Mouse (Mus musculus) liver, embryonic 16.5 days (tissue): ENCODE measurements around the gene Pdzd7. TPM values are rescaled to one million over a fixed set of nuclear protein-coding genes. Genes with fewer than 3 reads are reported as not detected.
A peak's percentile ranks its signal among the peaks of the same experiment; 100 is the strongest.

ENCODE experiments used
- ATAC-seq: fragments of 200-750 bp; cut with Nextera tagmentation; 2 replicates; pipeline ENCODE4 v1.8.0; 2017; ENCODE audit warnings: low read depth, mild to moderate bottlenecking, moderate number of reproducible peaks, moderate library complexity
- H3K27ac ChIP-seq: fragments of 300-500 bp; sonication (generic); 2 replicates; pipeline ENCODE4 v1.5.1; 2014; ENCODE audit warnings: mild to moderate bottlenecking, low read length
- H3K27me3 ChIP-seq: fragments of 300-500 bp; sonication (generic); 2 replicates; pipeline ENCODE4 v1.6.1; 2014; ENCODE audit warnings: low read depth, low read length, mixed read lengths; ENCODE audit not compliant: control insufficient read depth, insufficient read depth
- H3K36me3 ChIP-seq: fragments of 300-500 bp; sonication (generic); 2 replicates; pipeline ENCODE4 v1.6.1; 2014; ENCODE audit warnings: mild to moderate bottlenecking; ENCODE audit not compliant: control insufficient read depth, insufficient read depth
- H3K4me1 ChIP-seq: fragments of 300-500 bp; sonication (generic); 2 replicates; pipeline ENCODE4 v1.6.1; 2014; ENCODE audit warnings: low read depth, low read length, mixed read lengths; ENCODE audit not compliant: control insufficient read depth
- H3K4me2 ChIP-seq: fragments of 300-500 bp; sonication (generic); 2 replicates; pipeline ENCODE4 v1.6.1; 2014; ENCODE audit warnings: low read depth, low read length, mixed read lengths
- H3K4me3 ChIP-seq: fragments of 300-500 bp; sonication (generic); 2 replicates; pipeline ENCODE4 v1.5.1; 2014; ENCODE audit warnings: low read depth, mild to moderate bottlenecking, low read length
- H3K9ac ChIP-seq: fragments of 300-500 bp; sonication (generic); 2 replicates; pipeline ENCODE4 v1.6.1; 2014; ENCODE audit warnings: low read depth, low read length
- H3K9me3 ChIP-seq: fragments of 300-500 bp; sonication (generic); replicated peaks from 2 replicates; pipeline ENCODE4 v1.6.1; 2016; ENCODE audit warnings: low read length; ENCODE audit not compliant: control insufficient read depth
- WGBS: fragments of 180-500 bp; shearing (Covaris S2); extraction: QIAGEN DNeasy Blood & Tissue Kit; methylation state at CpG from one replicate; pipeline ENCODE4 v1.1.7; 2014; ENCODE audit not compliant: insufficient replicate concordance; 5-methylcytosine and 5-hydroxymethylcytosine counted together
- polyA plus RNA-seq: library from polyadenylated mRNA; unstranded; fragments of >200 nt; fragmentation: Nextera tagmentation; extraction: Ambion mirVana; gene quantifications from 2 replicates; pipeline ENCODE4 v1.2.1, GENCODE M21; 2015

Pdzd7 gene
- polyA plus RNA-seq, 1 experiment from 2014 or later, result not detected

GRCm38 (mm10) chr19:45076586-45077510 is 31.3 kb upstream of the Pdzd7 start:
- ATAC-seq, result peak; percentile 28
- H3K9ac ChIP-seq, result peak overlapping the region; percentile 33
- H3K27me3 ChIP-seq, result peaks cover 63% of the 10 kb centered on the region
- peak overlapping the region; percentile 74 for H3K4me3 ChIP-seq
- WGBS, result 1% methylated on average over 62 of the region's 62 CpGs
- H3K27ac ChIP-seq, result no peak overlapping the region
- peaks cover 39% of the 10 kb centered on the region for H3K4me1 ChIP-seq
- H3K4me2 ChIP-seq, result peak overlapping the region; percentile 97
- no peaks in the 10 kb centered on the region for H3K36me3 ChIP-seq
- H3K9me3 ChIP-seq, result no peaks in the 10 kb centered on the region

- 10% methylated on average over 17 of the region's 17 CpGs for WGBS
Observed at GRCm38 (mm10) chr19:45076036-45076575, 30.6 kb upstream of the Pdzd7 start.

GRCm38 (mm10) chr19:45075323-45076035 is 30.0 kb upstream of the Pdzd7 start:
- peak; percentile 45 for ATAC-seq
- H3K9me3 ChIP-seq, result no peaks in the 10 kb centered on the region
- peaks cover 51% of the 10 kb centered on the region for H3K27me3 ChIP-seq
- H3K4me3 ChIP-seq, result peak overlapping the region; percentile 74
- peak overlapping the region; percentile 97 for H3K4me2 ChIP-seq
- H3K36me3 ChIP-seq, result no peaks in the 10 kb centered on the region
- H3K9ac ChIP-seq, result peak overlapping the region; percentile 85
- H3K4me1 ChIP-seq, result peaks cover 42% of the 10 kb centered on the region
- peak overlapping the region; percentile 89 for H3K27ac ChIP-seq
- WGBS, result 2% methylated on average over 32 of the region's 32 CpGs

More at GRCm38 (mm10) chr19:45076036-45076575, 30.6 kb upstream of the Pdzd7 start:
- Histone ChIP-seq H3K9me3 (no peaks in the 10 kb centered on the region), H3K27ac (no peak overlapping the region), H3K4me3 (peak overlapping the region; percentile 74), H3K9ac (peak overlapping the region; percentile 85), H3K4me1 (peaks cover 39% of the 10 kb centered on the region), H3K27me3 (peaks cover 58% of the 10 kb centered on the region), H3K4me2 (peak overlapping the region; percentile 97), H3K36me3 (no peaks in the 10 kb centered on the region)
- no peak for ATAC-seq

GRCm38 (mm10) chr19:45074580-45075322 is 29.2 kb upstream of the Pdzd7 start, which contains the start of gene Kazald1:
Gene Kazald1, plus strand, starts transcription at chr19:45075241.
- peak within 1 kb of the TSS; percentile 85 for H3K9ac ChIP-seq
- H3K27me3 ChIP-seq, result peaks cover 44% of the 10 kb centered on the region
- peak; percentile 89 for ATAC-seq

GRCm38 (mm10) chr19:45073871-45074542 is 28.5 kb upstream of the Pdzd7 start:
- peak overlapping the region; percentile 97 for H3K4me2 ChIP-seq
- peak; percentile 47 for ATAC-seq
- peak overlapping the region; percentile 89 for H3K27ac ChIP-seq
- WGBS, result 7% methylated on average over 20 of the region's 20 CpGs
- no peaks in the 10 kb centered on the region for H3K36me3 ChIP-seq
- H3K4me3 ChIP-seq, result peak overlapping the region; percentile 74
- peak overlapping the region; percentile 85 for H3K9ac ChIP-seq
- peaks cover 33% of the 10 kb centered on the region for H3K4me1 ChIP-seq
- H3K9me3 ChIP-seq, result no peaks in the 10 kb centered on the region
- H3K27me3 ChIP-seq, result peaks cover 37% of the 10 kb centered on the region

More at GRCm38 (mm10) chr19:45074580-45075322, 29.2 kb upstream of the Pdzd7 start, which contains the start of gene Kazald1:
- H3K4me3 ChIP-seq, result peak within 1 kb of the TSS; percentile 74
- no peaks in the 10 kb centered on the region for H3K9me3 ChIP-seq
- H3K36me3 ChIP-seq, result no peaks in the 10 kb centered on the region
- peak within 1 kb of the TSS; percentile 89 for H3K27ac ChIP-seq
- H3K4me1 ChIP-seq, result peaks cover 37% of the 10 kb centered on the region
- H3K4me2 ChIP-seq, result peak within 1 kb of the TSS; percentile 97
- 0% methylated on average over 45 of the region's 45 CpGs for WGBS

- peaks cover 18% of the 10 kb centered on the region for H3K4me1 ChIP-seq
- WGBS, result 51% methylated on average over 7 of the region's 7 CpGs
Observed at GRCm38 (mm10) chr19:45067758-45068510, 22.4 kb upstream of the Pdzd7 start.

GRCm38 (mm10) chr19:45067170-45067569 is 21.7 kb upstream of the Pdzd7 start:
- Histone ChIP-seq H3K9ac (no peak overlapping the region), H3K9me3 (no peaks in the 10 kb centered on the region), H3K27me3 (peaks cover 16% of the 10 kb centered on the region), H3K27ac (no peak overlapping the region), H3K4me2 (no peak overlapping the region), H3K4me1 (peaks cover 18% of the 10 kb centered on the region), H3K36me3 (no peaks in the 10 kb centered on the region), H3K4me3 (no peak overlapping the region)
- ATAC-seq, result no peak
- WGBS, result 53% methylated on average over 17 of the region's 17 CpGs

More at GRCm38 (mm10) chr19:45067758-45068510, 22.4 kb upstream of the Pdzd7 start:
- H3K9me3 ChIP-seq, result no peaks in the 10 kb centered on the region
- ATAC-seq, result no peak
- no peak overlapping the region for H3K27ac ChIP-seq
- peaks cover 16% of the 10 kb centered on the region for H3K27me3 ChIP-seq
- no peak overlapping the region for H3K9ac ChIP-seq
- no peaks in the 10 kb centered on the region for H3K36me3 ChIP-seq
- no peak overlapping the region for H3K4me2 ChIP-seq
- H3K4me3 ChIP-seq, result no peak overlapping the region
